Mouse (Mus musculus) C2C12 (cell line): ENCODE measurements at regions not wholly inside any gene's neighbourhood (a gene's known extent, or its start where the extent isn't known, plus 50 kb on each side); places are given as distances from the start of the nearest gene placed in this dataset.

Experiments used
- H3K27me3 ChIP-seq: one replicate; pipeline ENCODE4 v1.6.1; 2011; ENCODE audit not compliant: control insufficient read depth, insufficient read depth, insufficient read length
- H3K36me3 ChIP-seq: one replicate; pipeline ENCODE4 v1.6.1; 2011; ENCODE audit not compliant: control insufficient read depth, insufficient read depth
- H3K4me3 ChIP-seq: one replicate; pipeline ENCODE4 v1.5.1; 2011; ENCODE audit warnings: mild to moderate bottlenecking, control low read depth; ENCODE audit not compliant: poor library complexity, insufficient read depth, severe bottlenecking
- H3K79me2 ChIP-seq: one replicate; pipeline ENCODE4 v1.6.1; 2011; ENCODE audit not compliant: control insufficient read depth, insufficient read depth
- H3K79me3 ChIP-seq: one replicate; pipeline ENCODE4 v1.6.1; 2011; ENCODE audit warnings: low read depth, control low read depth
- H3ac ChIP-seq: one replicate; pipeline ENCODE3; 2011; ENCODE audit warnings: low read depth; ENCODE audit not compliant: control insufficient read depth, insufficient read length
- CEBPB ChIP-seq: IDR thresholded peaks from one replicate; pipeline ENCODE4 v1.6.1; 2011; ENCODE audit warnings: low read depth, mild to moderate bottlenecking, control low read depth, moderate library complexity
- CTCF ChIP-seq: IDR thresholded peaks from one replicate; pipeline ENCODE4 v1.5.1; 2011; ENCODE audit not compliant: control insufficient read depth, insufficient read depth, insufficient read length
- FOSL1 ChIP-seq: IDR thresholded peaks from one replicate; pipeline ENCODE4 v1.8.0; 2011; ENCODE audit warnings: mild to moderate bottlenecking, low read length; ENCODE audit not compliant: poor library complexity, insufficient read depth, severe bottlenecking
- MAX ChIP-seq: IDR thresholded peaks from one replicate; pipeline ENCODE4 v1.6.1; 2011; ENCODE audit warnings: mild to moderate bottlenecking, control low read depth
- MYOD1 ChIP-seq: IDR thresholded peaks from one replicate; pipeline ENCODE4 v1.6.1; 2011; ENCODE audit warnings: low read depth; ENCODE audit not compliant: control insufficient read depth, insufficient read length
- MYOG ChIP-seq: IDR thresholded peaks from one replicate; pipeline ENCODE4 v1.6.1; 2011; ENCODE audit not compliant: control insufficient read depth, insufficient read length; ENCODE audit errors: extremely low read depth
- USF1 ChIP-seq: IDR thresholded peaks from one replicate; pipeline ENCODE4 v1.6.1; 2011; ENCODE audit warnings: low read depth, mild to moderate bottlenecking, control low read depth, moderate library complexity

- Histone ChIP-seq H3K4me3 (no peak overlapping the region), H3K27me3 (no peaks in the 10 kb centered on the region), H3K79me2 (no peaks in the 10 kb centered on the region), H3K79me3 (no peaks in the 10 kb centered on the region), H3K36me3 (no peaks in the 10 kb centered on the region), H3ac (peak overlapping the region; percentile 9)
- TF ChIP-seq FOSL1 (peak; percentile 3), MYOD1 (no peak)
These were observed 412.6 kb downstream of the Bcor start for GRCm38 (mm10) chrX:11747386-11748121.

- no peak overlapping the region for H3K4me3 ChIP-seq
- no peaks in the 10 kb centered on the region for H3K27me3 ChIP-seq
- no peak overlapping the region for H3ac ChIP-seq
- H3K79me2 ChIP-seq = no peaks in the 10 kb centered on the region
- peak; percentile 57 for TF ChIP-seq MYOD1
- no peak for TF ChIP-seq MAX
- no peak for TF ChIP-seq USF1
- no peak for TF ChIP-seq FOSL1
- H3K79me3 ChIP-seq = no peaks in the 10 kb centered on the region
- no peaks in the 10 kb centered on the region for H3K36me3 ChIP-seq
These were observed 411.9 kb downstream of the Bcor start for GRCm38 (mm10) chrX:11748278-11748677.

- no peaks in the 10 kb centered on the region for H3K27me3 ChIP-seq
These were observed 407.6 kb downstream of the Bcor start for GRCm38 (mm10) chrX:11752513-11752912.

DNA sequence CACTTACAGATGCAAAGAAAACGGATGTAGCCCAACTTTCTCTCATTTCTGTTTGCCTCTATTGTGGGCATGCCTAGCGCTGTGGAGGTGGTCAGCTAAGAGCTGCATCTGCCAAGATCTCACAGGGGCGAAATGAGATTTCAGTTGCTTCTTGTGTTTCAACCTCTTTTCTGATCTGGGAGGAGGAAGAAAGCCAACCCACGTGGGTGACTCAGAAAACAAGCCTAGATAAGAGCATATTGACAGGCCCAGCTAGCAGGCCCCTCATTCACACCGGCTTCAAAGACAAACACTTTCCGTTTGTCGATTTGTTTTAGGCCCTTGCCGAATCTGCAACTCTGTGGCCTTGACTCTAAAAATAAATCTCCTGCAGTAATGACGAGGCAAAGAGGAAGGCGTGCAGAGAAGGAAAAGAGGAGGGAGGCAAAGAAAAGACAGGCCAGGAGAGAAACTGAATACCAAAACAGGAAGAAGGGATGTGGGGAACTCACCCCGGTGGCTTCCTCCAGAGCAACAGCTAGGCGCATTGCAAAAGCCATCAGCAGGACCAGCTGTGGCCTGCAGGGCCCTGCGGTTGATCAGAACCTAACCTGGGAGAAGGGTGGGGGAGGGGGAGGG, 407.1 kb downstream of the Bcor start:
- Histone ChIP-seq H3K4me3 (no peak overlapping the region), H3K79me3 (no peaks in the 10 kb centered on the region), H3ac (no peak overlapping the region), H3K36me3 (no peaks in the 10 kb centered on the region), H3K79me2 (no peaks in the 10 kb centered on the region), H3K27me3 (no peaks in the 10 kb centered on the region)
- TF ChIP-seq CEBPB (no peak), MYOG (no peak), FOSL1 (no peak), USF1 (no peak), CTCF (no peak), MYOD1 (no peak), MAX (no peak)

More at GRCm38 (mm10) chrX:11752513-11752912, 407.6 kb downstream of the Bcor start:
- Histone ChIP-seq H3K4me3 (no peak overlapping the region), H3K79me3 (no peaks in the 10 kb centered on the region), H3K79me2 (no peaks in the 10 kb centered on the region), H3ac (no peak overlapping the region), H3K36me3 (no peaks in the 10 kb centered on the region)
- no peak for TF ChIP-seq MYOD1
- no peak for TF ChIP-seq CEBPB
- TF ChIP-seq MYOG = no peak
- no peak for TF ChIP-seq CTCF
- TF ChIP-seq MAX = no peak
- TF ChIP-seq FOSL1 = no peak
- no peak for TF ChIP-seq USF1

GRCm38 (mm10) chrX:11755046-11755445, 405.1 kb downstream of the Bcor start:
- Histone ChIP-seq H3ac (no peak overlapping the region), H3K79me3 (no peaks in the 10 kb centered on the region), H3K36me3 (no peaks in the 10 kb centered on the region), H3K4me3 (no peak overlapping the region), H3K79me2 (no peaks in the 10 kb centered on the region), H3K27me3 (no peaks in the 10 kb centered on the region)
- TF ChIP-seq FOSL1 = no peak
- no peak for TF ChIP-seq CEBPB
- no peak for TF ChIP-seq MAX
- TF ChIP-seq MYOG = no peak
- TF ChIP-seq USF1 = no peak
- no peak for TF ChIP-seq CTCF
- no peak for TF ChIP-seq MYOD1
